Comparison of ENCODE assay signal across 23 mouse cellular contexts in the genomic region with DNA sequence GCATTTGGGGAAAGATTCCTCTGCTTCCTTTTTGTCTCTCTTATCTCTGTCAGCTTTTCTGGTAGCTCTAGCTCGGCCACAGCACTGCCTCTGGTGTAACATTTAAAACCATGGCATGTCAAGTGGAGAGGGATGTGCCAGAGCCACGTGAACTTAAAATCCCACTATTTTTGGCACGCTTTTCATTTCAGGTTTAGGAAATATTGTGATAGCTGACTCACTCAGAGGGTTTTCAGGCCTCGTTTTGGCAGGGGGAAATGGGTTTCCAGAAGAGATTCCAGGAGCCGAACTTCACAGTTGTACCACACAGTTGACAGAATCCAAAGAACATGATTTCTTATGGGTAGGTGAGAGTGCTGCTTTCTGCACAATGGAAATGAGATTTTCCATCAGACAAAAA.
DNase-seq lines count a peak whose midpoint lies in the region; ATAC-seq lines count a peak whose summit lies in the region.
"Had no signal": no experiment of that assay in that cellular context is flagged by ENCODE, and none has a peak within 500 bp of the region (broad histone marks: within the 10 kb centered on the region; RNA-seq: fewer than 3 reads in every experiment).

No protein-coding gene starts in this region.

- ATAC-seq in erythroid progenitor cell, adult 5-6 weeks (replicated peaks; ENCODE audit: low FRiP score, poor library complexity, severe bottlenecking), result no peak
- ATAC-seq: activated CD4-positive, CD25-positive, alpha-beta regulatory T cell, adult 4 months; forebrain, embryonic 15.5 days; hindbrain, embryonic 16.5 days had no signal

- intact Hi-C loops in left cerebral cortex, postnatal 25 days (cut with DNase I), result no loop called here
- intact Hi-C loops in heart, postnatal 36 days (cut with DNase I), result no loop called here

- DNase-seq in right cerebral cortex, adult 2 months (ENCODE audit: low spot score in 2 of 2), result peak; percentile 26 to 29
- DNase-seq in right cerebral cortex, postnatal 14 days, result no peak
- peak; percentile 14 to 22 for DNase-seq in left cerebral cortex, adult 18-20 months (ENCODE audit: low spot score in 2 of 2)
- peak; percentile 23 to 75 for DNase-seq in left cerebral cortex, postnatal 25 days (ENCODE audit: low spot score in 2 of 2)
- DNase-seq in MN1 (ENCODE audit: low spot score), result no peak
- DNase-seq in heart, postnatal 36 days, result no peak
- DNase-seq: adrenal gland, adult 2 months; adrenal gland, postnatal 36 days; B cell, adult 2 months; cerebellum, adult 9-10 months; cerebellum, postnatal 36 days; heart, adult 2 months; kidney, adult 18-20 months; kidney, postnatal 36 days; lung, embryonic 14.5 days; lung, postnatal 14 days; midbrain, embryonic 14.5 days; retina, postnatal 1 day; thymus, postnatal 14 days had no signal

Comparison
In these comparisons a context has a peak if more than half of its experiments do, and no peak if none do; other contexts are left out.
1. DNase-seq: peak in right cerebral cortex, adult 2 months (2 of 2), left cerebral cortex, adult 18-20 months (2 of 2) and left cerebral cortex, postnatal 25 days (2 of 2); none in right cerebral cortex, postnatal 14 days (single experiment), MN1 (single experiment) and heart, postnatal 36 days (0 of 2).